Mouse (Mus musculus): ENCODE results near the gene Gm21188.
"Not testable (repeated sequence)": the region's sequence is repeated elsewhere in the genome, so short reads cannot be mapped to it uniquely, and the experiment has no call there.

The Gm21188 gene

DNA sequence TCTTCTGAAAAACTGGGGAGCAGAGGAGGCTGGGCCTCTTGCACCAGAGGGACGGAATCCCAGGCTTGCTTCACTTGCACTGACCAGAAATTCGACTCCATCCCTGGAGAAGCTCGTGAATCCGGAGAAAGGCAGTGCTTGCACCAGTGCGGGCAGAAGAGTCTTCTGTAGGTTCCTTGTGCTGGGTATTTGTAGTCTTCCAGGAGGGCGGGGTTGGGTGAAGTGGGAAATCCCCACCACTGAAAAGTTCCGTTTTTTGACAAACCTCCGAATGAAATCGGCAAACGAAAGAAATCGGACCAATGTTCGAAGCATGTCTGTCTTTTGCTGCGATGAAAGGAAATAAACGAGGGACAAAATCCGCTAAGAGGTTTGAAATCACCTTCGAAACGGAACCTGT is 25.1 kb downstream of the Gm21188 start, which contains the start of gene Gm36079:
Gene Gm36079, minus strand, starts transcription at position 101 of the 400 bp plus-strand sequence.
- DNase-seq (ENCODE audit: low spot score in 2 of 2): not testable (repeated sequence)

DNA sequence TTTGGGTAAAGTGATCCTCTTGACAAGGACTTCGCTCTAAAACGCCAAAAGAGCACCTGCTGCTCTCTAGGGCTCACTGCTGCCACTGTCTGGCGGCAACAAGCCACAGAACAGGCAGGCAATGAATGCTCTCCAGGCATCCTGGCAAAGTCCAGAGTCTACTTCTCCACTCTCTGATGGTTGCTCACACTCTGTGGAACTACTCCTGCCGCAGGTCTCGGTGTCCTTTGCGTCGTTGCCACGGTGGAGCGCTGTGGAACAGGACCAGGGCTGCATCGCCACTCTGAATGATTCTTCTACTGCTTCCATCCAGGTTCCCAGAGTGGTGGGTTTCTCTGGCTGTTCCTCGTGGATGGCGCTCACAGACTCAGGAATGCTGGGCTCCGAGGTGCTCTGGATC is 25.6 kb downstream of the Gm21188 start:
- not testable (repeated sequence) for DNase-seq (ENCODE audit: low spot score in 2 of 2)

DNA sequence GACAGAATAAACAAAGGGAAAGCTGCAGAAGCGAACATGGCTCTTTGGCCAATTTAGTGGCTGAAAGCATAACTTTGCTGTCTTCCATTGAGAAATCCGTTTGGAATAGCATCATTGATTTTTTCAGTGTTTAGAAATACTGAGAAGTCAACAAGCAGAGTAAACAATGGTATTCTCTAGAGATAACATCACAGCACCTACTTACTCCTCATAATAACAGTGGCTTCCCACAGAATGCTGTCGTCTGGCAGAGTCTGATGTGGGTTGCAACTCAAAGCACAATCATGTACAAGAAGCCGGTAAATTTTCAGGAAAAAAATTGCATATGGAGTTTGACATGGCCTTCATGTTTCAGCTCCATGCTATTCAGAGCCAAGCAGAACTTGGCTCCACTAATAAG is 26.4 kb downstream of the Gm21188 start:
- peak; percentile 8 to 36 for DNase-seq (ENCODE audit: low spot score in 2 of 2)

DNA sequence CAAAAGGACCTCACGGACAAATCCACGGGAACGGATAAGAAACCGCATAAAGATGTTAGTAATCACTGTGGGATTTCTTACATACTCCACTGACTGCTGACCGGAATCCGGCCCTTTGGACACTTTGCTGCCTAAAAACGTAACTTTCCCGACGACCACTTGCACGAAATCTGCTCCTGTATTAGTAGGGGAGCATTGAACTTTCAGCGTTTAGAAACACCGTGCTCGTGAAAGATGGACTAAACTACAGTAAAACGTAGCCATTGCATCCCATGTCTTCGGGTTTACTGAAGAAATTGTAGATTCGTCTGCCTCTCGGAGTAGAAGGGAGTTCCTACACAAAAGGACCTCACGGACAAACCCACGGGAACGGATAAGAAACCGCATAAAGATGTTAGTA is 27.0 kb downstream of the Gm21188 start:
- not testable (repeated sequence) for DNase-seq (ENCODE audit: low spot score in 2 of 2)

DNA sequence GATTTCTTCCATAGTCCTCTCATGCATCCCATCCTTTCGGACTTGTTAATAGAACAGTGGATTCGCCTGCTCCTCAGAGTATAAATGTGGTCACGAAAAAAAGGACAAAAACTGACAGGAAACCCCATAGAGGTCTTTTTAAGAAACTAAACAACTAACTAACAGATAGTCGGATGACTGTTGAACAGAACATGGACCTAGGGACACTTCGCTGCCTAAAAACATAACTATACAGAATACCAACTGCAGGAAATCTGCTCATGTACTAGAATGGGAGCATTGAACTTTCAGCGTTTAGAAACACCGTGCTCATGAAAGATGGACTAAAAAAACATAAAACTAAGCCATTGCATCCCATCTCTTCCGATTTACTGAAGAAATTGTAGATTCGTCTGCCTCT is 27.4 kb downstream of the Gm21188 start:
- DNase-seq (ENCODE audit: low spot score in 2 of 2): not testable (repeated sequence)

DNA sequence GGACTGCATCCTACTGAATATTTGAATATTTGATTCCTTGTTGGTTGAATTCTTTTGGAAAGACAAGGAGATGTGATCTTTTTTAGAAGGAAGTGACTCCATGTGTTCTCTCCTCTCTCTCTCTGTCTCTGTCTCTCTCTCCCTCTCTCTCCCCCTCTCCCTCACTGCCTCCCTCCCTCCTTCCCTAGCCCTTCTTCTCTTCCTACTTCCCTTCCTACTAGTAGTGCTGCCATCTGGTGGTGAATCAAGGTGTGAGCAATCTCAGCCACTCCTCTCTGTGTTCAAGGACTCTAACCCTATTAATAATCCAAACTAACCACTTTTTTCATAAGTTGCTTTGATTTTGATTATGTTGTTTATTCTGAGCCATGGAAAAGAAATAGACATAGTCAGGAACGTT is 30.5 kb downstream of the Gm21188 start:
- not testable (repeated sequence) for DNase-seq (ENCODE audit: low spot score in 2 of 2)

DNA sequence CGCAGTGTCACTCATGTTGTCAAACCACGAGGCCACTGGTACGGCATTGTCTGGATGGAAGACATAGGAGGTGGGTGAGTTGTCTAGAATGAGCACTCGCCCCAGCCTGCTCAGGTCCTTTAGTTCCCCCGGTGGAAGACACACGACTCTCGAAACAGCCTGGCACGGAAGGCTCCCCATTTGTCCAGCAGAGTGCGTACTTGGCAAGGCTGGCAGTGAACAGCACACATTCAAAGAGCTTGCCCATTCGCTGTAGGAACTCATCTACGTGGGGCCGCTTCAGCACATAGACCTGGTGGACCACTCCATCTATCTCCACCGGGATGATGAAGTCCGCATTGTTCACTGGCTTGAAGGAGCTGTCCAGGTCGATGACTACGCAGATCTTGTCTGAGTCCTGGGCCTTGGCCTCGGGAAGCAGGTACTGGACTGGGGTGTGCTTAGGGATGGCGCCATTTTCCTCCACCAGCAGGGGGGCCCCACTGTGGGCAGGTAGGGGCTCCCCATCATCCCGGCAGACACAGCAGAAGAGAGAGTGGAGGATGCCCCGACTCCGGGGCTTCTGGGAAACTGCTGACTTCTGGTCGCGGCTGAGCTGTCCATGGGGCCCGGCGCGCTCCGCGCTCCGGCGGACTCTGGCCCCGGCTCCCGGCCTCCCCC is 36.5 kb downstream of the Gm21188 start:
- DNase-seq (ENCODE audit: low spot score in 2 of 2): not testable (repeated sequence)

DNA sequence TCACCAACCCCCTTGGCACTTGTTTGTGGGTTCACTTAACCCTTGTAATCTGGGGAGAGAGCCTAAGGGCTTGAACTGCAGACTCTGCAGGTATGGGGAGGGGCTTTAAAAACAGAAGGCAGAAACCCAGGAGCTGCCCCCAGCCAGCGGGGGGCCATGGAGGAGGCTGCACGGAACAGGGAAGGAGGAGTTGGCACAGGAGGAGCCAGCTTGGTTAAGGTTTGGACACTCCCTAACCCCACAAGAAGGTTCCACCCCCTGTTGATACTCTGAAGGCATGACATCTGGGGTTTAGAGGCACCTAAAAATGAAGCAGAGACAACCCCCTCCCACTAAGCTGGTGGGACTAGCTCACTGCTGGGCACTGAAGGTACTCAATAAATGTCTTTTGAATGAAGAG is 38.0 kb downstream of the Gm21188 start:
- not testable (repeated sequence) for DNase-seq (ENCODE audit: low spot score in 2 of 2)

DNA sequence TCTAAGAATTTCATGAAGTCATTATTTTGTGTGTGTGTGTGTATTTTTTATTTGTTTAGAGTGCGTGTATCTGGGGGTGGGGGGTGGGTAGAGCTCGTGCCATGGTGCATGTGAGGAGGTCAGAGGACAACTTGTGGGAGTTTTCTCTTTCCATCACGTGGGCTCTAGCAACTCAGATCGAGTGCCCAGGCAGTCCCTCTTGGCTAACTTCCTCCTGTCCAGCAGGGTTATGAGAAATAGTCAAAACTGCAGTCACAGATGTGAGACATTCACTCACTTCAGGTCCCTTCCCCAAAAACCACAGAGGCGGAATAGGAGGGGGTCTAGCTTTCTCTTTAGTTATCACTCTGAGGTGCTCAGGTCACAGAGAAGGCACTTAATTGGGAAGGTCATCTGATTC is 38.5 kb downstream of the Gm21188 start:
- DNase-seq (ENCODE audit: low spot score in 2 of 2): not testable (repeated sequence)

DNA sequence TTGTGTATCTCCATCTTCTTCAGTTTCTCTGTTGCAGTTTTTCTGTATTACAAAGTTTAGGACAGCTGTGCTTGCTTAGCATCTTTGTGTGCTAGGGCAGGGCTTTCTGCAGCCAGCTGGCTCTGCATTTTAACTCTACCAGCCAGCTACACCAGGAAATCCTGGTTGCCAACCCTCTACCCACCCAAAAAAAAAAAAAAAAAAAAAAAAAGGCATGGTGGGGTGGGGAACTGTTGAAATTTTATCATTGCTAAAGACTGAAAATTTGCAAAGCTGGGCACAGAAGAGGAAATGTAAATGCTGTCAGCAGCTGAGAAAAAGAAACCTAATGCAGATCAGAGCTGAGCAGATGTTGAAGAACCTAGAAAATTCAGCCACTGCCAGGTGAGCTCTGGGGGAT is 41.9 kb downstream of the Gm21188 start:
- not testable (repeated sequence) for DNase-seq (ENCODE audit: low spot score in 2 of 2)

DNA sequence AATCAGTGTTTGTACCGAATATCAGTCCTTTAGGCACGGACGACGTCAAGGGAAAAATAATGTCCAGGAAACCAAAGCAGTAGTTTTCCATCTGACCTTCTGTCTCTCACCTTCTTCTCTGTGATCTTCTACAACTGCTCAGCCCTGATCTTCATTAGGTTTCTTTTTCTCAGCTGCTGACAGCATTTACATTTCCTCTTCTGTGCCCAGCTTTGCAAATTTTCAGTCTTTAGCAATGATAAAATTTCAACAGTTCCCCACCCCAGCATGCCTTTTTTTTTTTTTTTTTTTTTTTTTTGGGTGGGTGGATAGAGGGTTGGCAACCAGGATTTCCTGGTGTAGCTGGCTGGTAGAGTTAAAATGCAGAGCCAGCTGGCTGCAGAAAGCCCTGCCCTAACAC is 52.8 kb downstream of the Gm21188 start:
- DNase-seq (ENCODE audit: low spot score in 2 of 2): not testable (repeated sequence)

DNA sequence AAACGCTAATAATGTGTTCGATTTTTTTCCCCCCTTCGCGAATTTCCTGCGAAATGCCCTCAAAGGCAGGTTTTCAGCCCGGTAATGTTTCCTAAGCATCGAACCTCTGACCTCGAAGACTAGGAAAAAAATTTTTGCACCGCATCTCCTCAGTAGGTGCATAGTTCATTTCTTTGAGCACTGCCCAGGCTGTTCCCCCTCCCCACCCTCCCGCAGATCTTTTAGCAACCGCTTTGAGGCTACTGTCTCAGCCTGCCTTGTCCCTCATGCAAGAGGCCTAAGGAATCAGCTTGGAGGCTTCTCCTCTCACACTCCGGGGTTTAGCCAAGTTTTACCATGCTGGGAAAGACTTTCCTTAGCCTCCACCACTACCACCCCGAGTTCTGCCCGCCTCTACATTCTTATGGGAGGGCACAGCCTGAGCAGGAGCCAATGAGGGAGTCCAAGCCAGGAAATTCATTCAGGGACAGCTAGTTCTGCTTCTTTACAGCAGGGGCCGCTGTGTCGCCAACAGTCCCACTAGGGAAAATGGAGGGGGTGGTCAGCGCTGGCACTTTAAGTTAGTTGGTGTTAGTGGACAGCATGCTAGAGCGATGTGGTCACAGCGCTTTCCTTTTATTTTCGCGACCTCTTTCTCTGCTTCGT is 53.4 kb downstream of the Gm21188 start:
- DNase-seq (ENCODE audit: low spot score in 2 of 2): not testable (repeated sequence)

DNA sequence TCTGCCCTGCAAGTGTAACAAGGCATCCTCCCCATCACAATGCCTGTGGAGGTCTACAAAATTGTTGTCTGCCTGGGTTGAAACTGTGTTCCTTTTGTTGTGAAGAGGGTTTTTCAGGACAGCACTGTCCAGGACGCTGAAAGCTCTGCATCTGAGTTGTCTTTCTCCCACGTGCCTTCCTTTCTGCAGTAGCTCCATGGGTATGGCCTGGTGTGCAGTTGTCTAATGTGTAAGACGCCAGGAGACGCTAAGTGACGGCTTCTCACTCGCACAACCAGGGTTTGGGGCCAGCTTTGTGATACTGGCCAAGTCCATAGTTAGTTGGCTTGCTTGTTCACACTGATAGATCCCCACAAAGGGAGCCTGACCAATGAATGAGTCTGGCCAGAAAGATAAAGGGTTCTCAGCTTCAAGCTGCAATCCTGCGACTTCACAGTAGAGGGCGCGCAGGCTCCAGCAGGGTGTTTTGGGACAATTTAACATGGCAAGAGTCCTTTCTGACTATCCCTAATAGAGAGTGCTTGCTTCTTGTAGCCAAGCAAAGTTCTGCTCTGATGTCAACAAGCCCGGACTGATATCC is 60.0 kb downstream of the Gm21188 start:
- not testable (repeated sequence) for DNase-seq (ENCODE audit: low spot score in 2 of 2)

DNA sequence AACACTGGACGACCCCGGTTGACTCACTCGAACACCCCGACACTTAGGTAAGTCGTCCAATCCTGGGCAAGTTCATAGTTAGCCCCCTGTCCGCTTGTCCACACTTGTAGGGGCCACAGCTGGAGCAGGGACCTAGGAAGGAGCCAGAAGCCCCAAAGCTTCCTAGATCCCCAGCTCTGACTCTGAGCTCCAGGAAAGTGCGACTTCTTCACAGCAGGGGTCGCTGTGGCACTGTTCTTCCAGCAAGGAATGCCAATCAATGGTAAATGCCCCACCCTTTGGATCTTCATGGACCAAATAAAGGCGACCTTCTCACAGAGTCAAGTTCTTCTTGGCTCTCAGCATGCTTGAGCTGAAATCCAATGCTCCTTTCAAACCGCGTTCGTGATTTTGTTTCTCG is 60.7 kb downstream of the Gm21188 start:
- DNase-seq (ENCODE audit: low spot score in 2 of 2): not testable (repeated sequence)
